Mouse (Mus musculus): ENCODE data around the gene Foxp1. TPM values are rescaled to one million over a fixed set of nuclear protein-coding genes. Genes with fewer than 3 reads are reported as not detected.

Gene Foxp1
- polyA plus RNA-seq, 2 experiments, result 7.9 to 10.6 TPM

- peaks cover 0 to 6% of the 10 kb centered on the region in 2 experiments; a peak in 1 of 4 replicates for H3K4me1 ChIP-seq (replicated peaks; ENCODE audit: control insufficient read depth in 2 of 2, insufficient read depth in 2 of 2, low read length in 1 of 2)
- ATAC-seq (ENCODE audit: insufficient read depth) (no peak), DNase-seq (ENCODE audit: low read depth in 3 of 3, low spot score in 3 of 3) (no peak)
- no peaks in the 10 kb centered on the region for H3K27me3 ChIP-seq (ENCODE audit: control insufficient read depth, insufficient read depth, low read length)
- H3K36me3 ChIP-seq (replicated peaks; ENCODE audit: control insufficient read depth, insufficient read depth, low read depth), result no peaks in the 10 kb centered on the region
- no peak overlapping the region for H3K27ac ChIP-seq
- no peaks in the 10 kb centered on the region for H3K9me3 ChIP-seq (ENCODE audit: control insufficient read depth, low read length)
- TF ChIP-seq EP300 (IDR thresholded peaks at IDR 0.05; ENCODE audit: low read depth), result no peak
- TF ChIP-seq CTCF (IDR thresholded peaks at IDR 0.05; ENCODE audit: low read depth), result no peak
- WGBS (ENCODE audit: insufficient replicate concordance), result 62% methylated on average over 4 of the region's 4 CpGs
- no peak overlapping the region for H3K9ac ChIP-seq (replicated peaks)
- no peak overlapping the region for H3K4me3 ChIP-seq (ENCODE audit: insufficient read depth in 1 of 2, low read depth in 2 of 2, low read length in 2 of 2)
- H3K4me2 ChIP-seq (ENCODE audit: low read depth), result no peak overlapping the region
Observed at GRCm38 (mm10) chr6:99166169-99166568, 356.4 kb downstream of the Foxp1 start.

DNA sequence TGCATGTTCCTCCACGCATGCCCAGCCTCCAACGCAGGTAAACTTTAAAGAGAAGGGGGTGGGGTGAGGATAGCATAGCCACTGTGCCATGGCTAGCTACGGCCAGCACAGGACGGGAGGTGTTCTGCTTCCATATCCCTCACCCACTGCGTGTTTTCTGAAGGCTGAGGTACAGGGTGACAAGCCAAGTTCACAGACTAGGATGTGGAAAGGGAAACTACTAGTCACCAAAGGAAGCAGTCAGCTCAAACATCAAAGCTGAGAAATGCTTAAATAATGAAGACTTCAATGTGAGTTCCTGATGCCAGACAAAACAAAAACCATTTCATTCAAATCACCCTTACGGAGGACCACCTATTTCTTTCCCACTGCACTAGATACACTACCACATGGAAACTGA lies 357.8 kb downstream of the Foxp1 start:
- H3K27ac ChIP-seq, result no peak overlapping the region
- H3K4me1 ChIP-seq (replicated peaks; ENCODE audit: control insufficient read depth in 2 of 2, insufficient read depth in 2 of 2, low read length in 1 of 2), result peaks cover 0 to 5% of the 10 kb centered on the region in 2 experiments; a peak in 1 of 4 replicates
- no peaks in the 10 kb centered on the region for H3K9me3 ChIP-seq (ENCODE audit: control insufficient read depth, low read length)
- DNase-seq (ENCODE audit: low read depth in 3 of 3, low spot score in 3 of 3) (no peak), ATAC-seq (ENCODE audit: insufficient read depth) (no peak)
- H3K4me2 ChIP-seq (ENCODE audit: low read depth), result no peak overlapping the region
- WGBS (ENCODE audit: insufficient replicate concordance), result 64% methylated on average over 6 of the region's 6 CpGs
- no peaks in the 10 kb centered on the region for H3K27me3 ChIP-seq (ENCODE audit: control insufficient read depth, insufficient read depth, low read length)
- H3K36me3 ChIP-seq (replicated peaks; ENCODE audit: control insufficient read depth, insufficient read depth, low read depth), result no peaks in the 10 kb centered on the region
- no peak overlapping the region for H3K9ac ChIP-seq (replicated peaks)
- TF ChIP-seq CTCF (IDR thresholded peaks at IDR 0.05; ENCODE audit: low read depth), result no peak
- TF ChIP-seq EP300 (IDR thresholded peaks at IDR 0.05; ENCODE audit: low read depth), result no peak
- no peak overlapping the region for H3K4me3 ChIP-seq (ENCODE audit: insufficient read depth in 1 of 2, low read depth in 2 of 2, low read length in 2 of 2)

GRCm38 (mm10) chr6:99162716-99163115 lies 359.8 kb downstream of the Foxp1 start:
- H3K9ac ChIP-seq (replicated peaks), result no peak overlapping the region
- 0 out of 4 replicates have a peak, but pooled peaks cover 0 to 1% of the 10 kb centered on the region in 2 experiments for H3K4me1 ChIP-seq (replicated peaks; ENCODE audit: control insufficient read depth in 2 of 2, insufficient read depth in 2 of 2, low read length in 1 of 2)
- no peak for ATAC-seq (ENCODE audit: insufficient read depth)
- no peak for DNase-seq (ENCODE audit: low read depth in 3 of 3, low spot score in 3 of 3)
- H3K4me3 ChIP-seq (ENCODE audit: insufficient read depth in 1 of 2, low read depth in 2 of 2, low read length in 2 of 2), result no peak overlapping the region
- no peaks in the 10 kb centered on the region for H3K9me3 ChIP-seq (ENCODE audit: control insufficient read depth, low read length)
- no peaks in the 10 kb centered on the region for H3K27me3 ChIP-seq (ENCODE audit: control insufficient read depth, insufficient read depth, low read length)
- H3K27ac ChIP-seq, result no peak overlapping the region
- WGBS (ENCODE audit: insufficient replicate concordance), result 76% methylated on average over 15 of the region's 15 CpGs
- H3K36me3 ChIP-seq (replicated peaks; ENCODE audit: control insufficient read depth, insufficient read depth, low read depth), result no peaks in the 10 kb centered on the region
- no peak overlapping the region for H3K4me2 ChIP-seq (ENCODE audit: low read depth)
- TF ChIP-seq EP300 (IDR thresholded peaks at IDR 0.05; ENCODE audit: low read depth) (no peak), CTCF (IDR thresholded peaks at IDR 0.05; ENCODE audit: low read depth) (no peak)

DNA sequence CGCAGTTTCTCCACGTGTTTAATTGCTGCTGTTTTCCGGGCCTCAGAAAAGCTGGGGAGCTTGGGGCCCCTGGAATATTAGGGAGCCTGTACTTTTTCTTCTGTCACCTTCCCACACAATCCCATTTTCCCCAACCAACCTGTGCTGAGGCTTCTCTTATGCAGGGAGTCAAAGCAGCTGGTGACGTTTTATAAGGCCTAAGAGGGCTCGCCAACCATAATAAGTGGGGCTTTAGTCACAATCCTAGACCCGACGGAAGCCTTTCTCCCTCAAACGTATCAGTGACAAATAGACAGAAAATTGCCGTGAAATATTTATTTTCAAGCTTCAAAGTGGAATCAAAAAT lies 362.2 kb downstream of the Foxp1 start:
- DNase-seq (ENCODE audit: low read depth in 3 of 3, low spot score in 3 of 3) (no peak), ATAC-seq (ENCODE audit: insufficient read depth) (no peak)
- 75% methylated on average over 9 of the region's 9 CpGs for WGBS (ENCODE audit: insufficient replicate concordance)
- no peak for TF ChIP-seq EP300 (IDR thresholded peaks at IDR 0.05; ENCODE audit: low read depth)
- no peak for TF ChIP-seq CTCF (IDR thresholded peaks at IDR 0.05; ENCODE audit: low read depth)
- Histone ChIP-seq H3K9me3 (ENCODE audit: control insufficient read depth, low read length) (no peaks in the 10 kb centered on the region), H3K9ac (replicated peaks) (no peak overlapping the region), H3K4me3 (ENCODE audit: insufficient read depth in 1 of 2, low read depth in 2 of 2, low read length in 2 of 2) (no peak overlapping the region), H3K4me2 (ENCODE audit: low read depth) (no peak overlapping the region), H3K4me1 (replicated peaks; ENCODE audit: control insufficient read depth in 2 of 2, insufficient read depth in 2 of 2, low read length in 1 of 2) (no peaks in the 10 kb centered on the region), H3K27ac (no peak overlapping the region), H3K36me3 (replicated peaks; ENCODE audit: control insufficient read depth, insufficient read depth, low read depth) (no peaks in the 10 kb centered on the region), H3K27me3 (ENCODE audit: control insufficient read depth, insufficient read depth, low read length) (no peaks in the 10 kb centered on the region)

DNA sequence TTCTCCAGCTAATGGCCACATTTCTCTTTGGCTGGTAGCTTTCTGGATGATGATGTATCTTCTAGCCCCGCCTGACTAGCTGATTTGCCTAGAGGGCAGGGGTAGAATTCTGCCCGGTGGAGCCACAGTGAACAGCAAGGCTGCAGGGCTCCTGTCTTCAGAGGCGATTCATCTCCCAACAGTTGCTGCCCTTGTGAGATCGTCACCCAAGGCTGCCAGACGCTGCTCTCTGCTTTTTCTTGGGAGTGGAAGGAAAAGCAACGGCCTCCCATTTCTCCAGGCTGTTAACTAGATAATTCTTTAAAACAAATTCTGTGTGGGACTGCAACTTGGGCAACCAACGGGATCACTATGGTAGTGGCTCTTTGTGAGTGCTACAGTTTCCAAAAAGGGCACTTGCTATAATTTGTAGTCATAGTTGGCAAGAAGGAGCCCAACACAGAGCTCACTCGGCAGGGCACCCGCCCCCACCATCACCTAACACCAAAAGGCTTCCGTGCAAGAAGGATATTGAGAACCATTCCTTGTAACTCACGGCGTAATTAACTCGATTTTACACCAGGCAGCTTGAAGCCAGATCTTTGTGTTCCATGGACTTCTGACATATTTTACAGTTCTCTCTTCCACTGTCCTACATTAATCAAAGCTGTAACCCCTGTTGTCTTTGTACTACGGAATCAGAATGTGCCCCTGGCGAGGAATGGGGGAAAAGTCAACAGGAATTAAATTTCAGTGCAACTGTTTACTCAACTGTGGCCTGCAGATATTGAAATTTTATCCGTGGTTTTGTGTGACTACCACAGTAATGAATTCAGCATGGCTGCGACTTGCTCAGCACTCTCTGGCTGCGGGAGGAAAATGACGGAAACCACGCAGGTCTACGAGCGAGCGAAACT lies 362.8 kb downstream of the Foxp1 start:
- no peak for TF ChIP-seq EP300 (IDR thresholded peaks at IDR 0.05; ENCODE audit: low read depth)
- TF ChIP-seq CTCF (IDR thresholded peaks at IDR 0.05; ENCODE audit: low read depth), result no peak
- H3K4me1 ChIP-seq (replicated peaks; ENCODE audit: control insufficient read depth in 2 of 2, insufficient read depth in 2 of 2, low read length in 1 of 2), result no peaks in the 10 kb centered on the region
- 70% methylated on average over 23 of the region's 23 CpGs for WGBS (ENCODE audit: insufficient replicate concordance)
- DNase-seq (ENCODE audit: low read depth in 3 of 3, low spot score in 3 of 3), result no peak
- no peaks in the 10 kb centered on the region for H3K27me3 ChIP-seq (ENCODE audit: control insufficient read depth, insufficient read depth, low read length)
- ATAC-seq (ENCODE audit: insufficient read depth), result no peak
- no peaks in the 10 kb centered on the region for H3K9me3 ChIP-seq (ENCODE audit: control insufficient read depth, low read length)
- H3K4me2 ChIP-seq (ENCODE audit: low read depth), result no peak overlapping the region
- no peak overlapping the region for H3K9ac ChIP-seq (replicated peaks)
- no peak overlapping the region for H3K4me3 ChIP-seq (ENCODE audit: insufficient read depth in 1 of 2, low read depth in 2 of 2, low read length in 2 of 2)
- no peak overlapping the region for H3K27ac ChIP-seq
- no peaks in the 10 kb centered on the region for H3K36me3 ChIP-seq (replicated peaks; ENCODE audit: control insufficient read depth, insufficient read depth, low read depth)
